Mouse (Mus musculus): ENCODE data around the gene Ist1. TPM values are rescaled to one million over a fixed set of nuclear protein-coding genes. Genes with fewer than 3 reads are reported as not detected.

Gene Ist1
- total RNA-seq (2023), result 86.5 TPM

GRCm38 (mm10) chr8:109693146-109693900 lies at the start of gene Ist1:
Ist1 (minus strand) TSS chr8:109693260.

DNA sequence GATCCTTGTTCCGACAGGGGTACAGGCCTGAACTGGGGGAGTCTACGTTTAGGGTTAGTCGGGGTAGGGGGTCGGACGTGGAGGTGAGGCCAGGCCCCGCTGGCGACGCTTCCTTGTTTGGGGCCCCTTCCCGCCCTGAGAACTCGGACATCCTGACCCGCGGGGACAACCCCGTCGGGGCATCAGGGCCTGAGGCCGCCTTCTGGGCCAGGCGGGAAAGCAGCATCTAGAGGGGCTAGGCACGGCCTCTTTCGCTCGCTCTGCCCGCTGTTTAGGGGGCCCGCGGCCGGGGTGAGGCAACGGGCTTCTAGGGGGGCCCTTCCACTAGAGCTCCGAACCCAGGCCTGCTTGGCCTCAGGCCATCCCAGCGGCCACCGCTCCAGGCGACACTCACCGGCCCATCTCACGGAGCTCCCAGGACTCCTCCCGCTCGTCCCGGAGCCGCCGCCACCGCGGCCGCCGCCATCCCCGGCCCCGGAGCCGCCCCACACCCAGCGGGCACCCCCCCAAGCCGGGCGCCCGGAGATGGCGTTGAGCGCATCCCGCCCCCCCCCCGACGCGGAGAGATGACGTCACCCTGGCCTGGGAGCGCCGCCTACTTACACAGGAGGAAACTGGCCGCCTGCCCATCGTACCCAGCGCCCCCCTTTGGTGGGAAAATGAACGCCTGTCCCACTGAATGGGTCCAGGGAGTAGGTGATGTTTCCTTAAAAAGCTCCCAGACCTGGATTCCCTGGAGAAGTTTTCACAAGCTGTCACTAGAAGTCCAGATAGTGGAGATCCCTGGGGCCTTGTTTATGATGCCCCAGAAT lies 44.4 kb upstream of the Ist1 start, which contains the start of gene Atxn1l:
Atxn1l (minus strand) TSS at position 503 of the 812 bp plus-strand sequence.

GRCm38 (mm10) chr8:109705320-109706075 lies 12.4 kb upstream of the Ist1 start, which contains the start of gene Zfp821:
Zfp821 (plus strand) TSS chr8:109705546.

Other genes with a start within 250 kb of the Ist1 start
- not detected for gene Pmfbp1, start 199.2 kb downstream of the Ist1 start, total RNA-seq (2023)
- gene Dhx38, start 127.4 kb downstream of the Ist1 start, total RNA-seq (2023), result 69.5 TPM
- 5.3 TPM for gene Txnl4b, start 127.4 kb downstream of the Ist1 start, total RNA-seq (2023)
- gene Hp, start 114.1 kb downstream of the Ist1 start, total RNA-seq (2023), result 1.4 TPM
- 23.3 TPM for gene Dhodh, start 84.6 kb downstream of the Ist1 start, total RNA-seq (2023)
- 0.61 TPM for gene Pkd1l3, start 78.7 kb downstream of the Ist1 start, total RNA-seq (2023)
- 5.0 TPM for gene Zfp821, start 12.3 kb upstream of the Ist1 start, total RNA-seq (2023)
- 27.3 TPM for gene Atxn1l, start 44.5 kb upstream of the Ist1 start, total RNA-seq (2023)
- gene Ap1g1, start 85.3 kb upstream of the Ist1 start, total RNA-seq (2023), result 75.4 TPM
- gene Phlpp2, start 175.3 kb upstream of the Ist1 start, total RNA-seq (2023), result 5.2 TPM